Mouse (Mus musculus) lung, postnatal 0 days (tissue): ENCODE data around the gene Fcer1g.

ENCODE experiments used
- CTCF ChIP-seq: IDR thresholded peaks from 2 replicates; pipeline ENCODE4 v1.5.1; 2016; ENCODE audit warnings: antibody characterized with exemption, mild to moderate bottlenecking
- EP300 ChIP-seq: IDR thresholded peaks from 2 replicates; pipeline ENCODE4 v1.6.1; 2016; ENCODE audit warnings: antibody characterized with exemption, mild to moderate bottlenecking, control low read depth

DNA sequence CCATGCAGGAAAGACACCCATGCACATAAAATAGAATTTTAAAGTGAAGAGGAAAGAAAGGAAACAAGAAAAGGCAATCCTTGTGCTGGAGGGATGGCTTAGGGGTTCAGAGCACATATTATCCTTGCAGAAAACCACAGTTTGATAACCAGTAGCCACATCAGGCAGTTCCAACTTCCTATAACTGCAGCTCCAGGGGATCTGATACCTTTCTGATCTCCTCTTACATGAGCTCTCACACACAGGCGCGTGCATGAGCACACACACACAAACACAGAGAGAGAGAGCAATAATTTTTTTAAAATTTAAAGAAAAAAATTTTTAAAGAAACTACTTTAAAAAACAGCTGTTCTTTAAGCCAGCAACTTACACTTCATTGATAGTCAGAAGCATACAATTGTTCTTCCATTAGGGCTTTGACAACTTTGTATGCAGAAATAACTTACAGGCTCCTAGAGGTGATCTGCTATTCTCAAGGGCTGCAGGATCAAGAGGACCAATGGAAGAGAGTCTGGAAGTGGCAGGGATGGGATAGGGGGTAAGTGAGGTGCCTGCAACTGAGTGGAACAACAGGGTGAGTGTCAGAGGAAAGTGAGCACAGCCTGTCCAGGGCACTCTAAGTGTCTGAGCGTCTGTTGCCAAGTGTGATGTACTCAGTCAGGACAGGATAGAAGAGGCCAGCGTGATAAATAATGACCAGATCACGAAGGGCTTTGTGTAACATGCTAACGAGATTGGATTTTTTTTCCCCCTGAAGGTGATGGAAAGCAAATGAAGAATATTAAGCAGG is 28.3 kb downstream of the Fcer1g start:
- TF ChIP-seq CTCF (no peak), EP300 (no peak)
